Mouse (Mus musculus) testis, adult 2 months (tissue): Measurements from ENCODE around the gene 3110082I17Rik.

Source experiments
- CTCF ChIP-seq: fragments of 200-500 bp; IDR thresholded peaks from 2 replicates; pipeline ENCODE4 v1.5.1; 2012; ENCODE audit warnings: low read depth, mild to moderate bottlenecking, inconsistent platforms, low read length, moderate library complexity; ENCODE audit not compliant: control insufficient read depth, insufficient read depth, insufficient replicate concordance
- POLR2A ChIP-seq: fragments of 200-500 bp; IDR thresholded peaks from 2 replicates; pipeline ENCODE4 v1.6.1; 2012; ENCODE audit warnings: low read depth, mild to moderate bottlenecking, inconsistent platforms, low read length, moderate library complexity; ENCODE audit not compliant: control insufficient read depth

- no peak for TF ChIP-seq CTCF
- TF ChIP-seq POLR2A = no peak
Observed at GRCm38 (mm10) chr5:139442962-139443361, 17.4 kb downstream of the 3110082I17Rik start.
